Mouse (Mus musculus) bone marrow macrophage, adult 2 months (primary cell): ENCODE measurements at regions not wholly inside any gene's neighbourhood (a gene's known extent, or its start where the extent isn't known, plus 50 kb on each side); places are given as distances from the start of the nearest gene placed in this dataset.

ENCODE experiments used
- H3K27ac ChIP-seq: 2 replicates; pipeline ENCODE4 v1.5.1; 2012; ENCODE audit warnings: low read depth, low read length; ENCODE audit not compliant: insufficient read depth
- H3K4me1 ChIP-seq: 2 replicates; pipeline ENCODE4 v1.6.1; 2012; ENCODE audit warnings: low read length; ENCODE audit not compliant: control insufficient read depth, insufficient read depth
- H3K4me3 ChIP-seq: 2 replicates; pipeline ENCODE4 v1.5.1; 2012; ENCODE audit warnings: mild to moderate bottlenecking, low read length, moderate library complexity; ENCODE audit not compliant: insufficient read depth
- CTCF ChIP-seq: IDR thresholded peaks from 2 replicates; pipeline ENCODE4 v1.5.1; 2012; ENCODE audit warnings: low read depth, mild to moderate bottlenecking, low read length, moderate library complexity
- POLR2A ChIP-seq: IDR thresholded peaks from 2 replicates; pipeline ENCODE4 v1.6.1; 2012; ENCODE audit warnings: mild to moderate bottlenecking, low read depth, low read length, borderline replicate concordance

GRCm38 (mm10) chr8:35020480-35020879, 745.1 kb upstream of the Gm19410 start:
- no peaks in the 10 kb centered on the region for H3K4me1 ChIP-seq
- H3K4me3 ChIP-seq: no peak overlapping the region
- TF ChIP-seq CTCF: no peak
- no peak for TF ChIP-seq POLR2A
- no peak overlapping the region for H3K27ac ChIP-seq

- Histone ChIP-seq H3K4me3 (no peak overlapping the region), H3K27ac (no peak overlapping the region), H3K4me1 (no peaks in the 10 kb centered on the region)
- TF ChIP-seq CTCF: no peak
- TF ChIP-seq POLR2A: no peak
Measured at GRCm38 (mm10) chr8:35022649-35023048, 742.9 kb upstream of the Gm19410 start.

- Histone ChIP-seq H3K4me3 (no peak overlapping the region), H3K27ac (no peak overlapping the region), H3K4me1 (no peaks in the 10 kb centered on the region)
- no peak for TF ChIP-seq CTCF
- TF ChIP-seq POLR2A: no peak
Measured at GRCm38 (mm10) chr8:35047798-35048197, 717.8 kb upstream of the Gm19410 start.

- peaks cover 3% of the 10 kb centered on the region for H3K4me1 ChIP-seq
- TF ChIP-seq CTCF (no peak), POLR2A (no peak)
- H3K27ac ChIP-seq: no peak overlapping the region
- H3K4me3 ChIP-seq: no peak overlapping the region
Measured at GRCm38 (mm10) chr8:35053444-35053843, 712.1 kb upstream of the Gm19410 start.

- Histone ChIP-seq H3K4me3 (no peak overlapping the region), H3K27ac (no peak overlapping the region), H3K4me1 (no peaks in the 10 kb centered on the region)
- TF ChIP-seq CTCF (no peak), POLR2A (no peak)
Measured at GRCm38 (mm10) chr8:35061048-35061447, 704.5 kb upstream of the Gm19410 start.

- Histone ChIP-seq H3K4me3 (no peak overlapping the region), H3K4me1 (peaks cover 14% of the 10 kb centered on the region), H3K27ac (no peak overlapping the region)
- no peak for TF ChIP-seq POLR2A
- TF ChIP-seq CTCF: no peak
Measured at GRCm38 (mm10) chr8:35068228-35068627, 697.4 kb upstream of the Gm19410 start.

- Histone ChIP-seq H3K4me3 (no peak overlapping the region), H3K4me1 (peaks cover 14% of the 10 kb centered on the region), H3K27ac (no peak overlapping the region)
- TF ChIP-seq CTCF (no peak), POLR2A (no peak)
Measured at GRCm38 (mm10) chr8:35070246-35070989, 695.2 kb upstream of the Gm19410 start.

- Histone ChIP-seq H3K4me1 (peaks cover 7% of the 10 kb centered on the region; the same call in 1 of the 2 replicates), H3K27ac (no peak overlapping the region), H3K4me3 (no peak overlapping the region)
- TF ChIP-seq CTCF (no peak), POLR2A (no peak)
Measured at GRCm38 (mm10) chr8:35075971-35076370, 689.6 kb upstream of the Gm19410 start.

- Histone ChIP-seq H3K4me1 (no peaks in the 10 kb centered on the region), H3K4me3 (no peak overlapping the region)
Measured at GRCm38 (mm10) chr8:35083161-35083560, 682.4 kb upstream of the Gm19410 start.

GRCm38 (mm10) chr8:35087070-35087469, 678.5 kb upstream of the Gm19410 start:
- no peak overlapping the region for H3K4me3 ChIP-seq
- H3K27ac ChIP-seq: no peak overlapping the region
- no peaks in the 10 kb centered on the region for H3K4me1 ChIP-seq
- no peak for TF ChIP-seq POLR2A

More at GRCm38 (mm10) chr8:35083161-35083560, 682.4 kb upstream of the Gm19410 start:
- H3K27ac ChIP-seq: no peak overlapping the region
- TF ChIP-seq POLR2A: no peak
- no peak for TF ChIP-seq CTCF
